Mouse (Mus musculus) CH12.LX (cell line): Measurements from ENCODE around the gene Limk2. TPM values are rescaled to one million over a fixed set of nuclear protein-coding genes. Genes with fewer than 3 reads are reported as not detected.

Experiments used
- DNase-seq: peaks from one replicate; pipeline ENCODE4 v3.0.0-alpha.2; 2013; ENCODE audit errors: extremely low read depth
- H3K27ac ChIP-seq: 2 replicates; pipeline ENCODE4 v1.5.1; 2012; ENCODE audit warnings: low read depth, mild to moderate bottlenecking, control low read depth, moderate library complexity; ENCODE audit not compliant: insufficient read depth
- H3K27me3 ChIP-seq: replicated peaks from 2 replicates; pipeline ENCODE3; 2012; ENCODE audit warnings: inconsistent platforms
- H3K36me3 ChIP-seq, 2 experiments: replicated peaks in 1 of 2; 2 replicates each; pipeline versions ENCODE3 to v1.6.1; 2012; ENCODE audit warnings: inconsistent platforms in 1 of 2, low read length in 1 of 2, mild to moderate bottlenecking in 1 of 2, mixed read lengths in 1 of 2, moderate library complexity in 1 of 2; ENCODE audit not compliant: control insufficient read depth in 1 of 2, insufficient read depth in 1 of 2
- H3K4me1 ChIP-seq, 2 experiments: 2 replicates each; pipeline ENCODE4 v1.6.1; 2012; ENCODE audit warnings: inconsistent platforms in 1 of 2, moderate library complexity in 1 of 2; ENCODE audit not compliant: insufficient read depth in 2 of 2, control insufficient read depth in 1 of 2
- H3K4me2 ChIP-seq: 2 replicates; pipeline ENCODE4 v1.6.1; 2012; ENCODE audit warnings: low read depth, mild to moderate bottlenecking, control low read depth; ENCODE audit not compliant: poor library complexity, insufficient read depth, severe bottlenecking
- H3K4me3 ChIP-seq, 3 experiments: fragments of 150-350 bp in 1 of 3; sonication (generic) in 1 of 3; replicated peaks in 1 of 3; 2 replicates each; pipeline versions ENCODE3 to v1.5.1; 2011 to 2012; ENCODE audit warnings: low read depth in 2 of 3, low read length in 2 of 3, mild to moderate bottlenecking in 2 of 3, moderate library complexity in 2 of 3, control low read depth in 1 of 3, improper control_type of control experiment in 1 of 3, inconsistent platforms in 1 of 3, mixed read lengths in 1 of 3; ENCODE audit not compliant: poor library complexity in 1 of 3
- H3K79me2 ChIP-seq: replicated peaks from 2 replicates; pipeline ENCODE4 v1.6.1; 2012; ENCODE audit warnings: mild to moderate bottlenecking, moderate library complexity; ENCODE audit not compliant: control insufficient read depth, poor library complexity, insufficient read depth, severe bottlenecking; ENCODE audit errors: extremely low read depth
- H3K9ac ChIP-seq: 2 replicates; pipeline ENCODE4 v1.6.1; 2012; ENCODE audit warnings: low read depth, mild to moderate bottlenecking, control low read depth, moderate library complexity; ENCODE audit not compliant: insufficient read depth
- H3K9me3 ChIP-seq: replicated peaks from 2 replicates; pipeline ENCODE3; 2012; ENCODE audit warnings: low read length, inconsistent platforms, mixed read lengths
- CHD2 ChIP-seq: IDR thresholded peaks from 2 replicates; pipeline ENCODE4 v1.6.1; 2011; ENCODE audit warnings: low read length, improper control_type of control experiment
- CTCF ChIP-seq, 2 experiments: IDR thresholded peaks in 1 of 2; conservative IDR thresholded peaks in 1 of 2; 2 replicates each; pipeline ENCODE4 v1.5.1; 2011 to 2012; ENCODE audit warnings: low read depth in 2 of 2, low read length in 2 of 2, improper control_type of control experiment in 1 of 2, inconsistent platforms in 1 of 2, mild to moderate bottlenecking in 1 of 2, moderate library complexity in 1 of 2
- E2F4 ChIP-seq: IDR thresholded peaks from 2 replicates; pipeline ENCODE4 v1.6.1; 2011; ENCODE audit warnings: low read depth, low read length, improper control_type of control experiment; ENCODE audit not compliant: insufficient replicate concordance
- ETS1 ChIP-seq: conservative IDR thresholded peaks from 2 replicates; pipeline ENCODE4 v1.6.1; 2012; ENCODE audit warnings: low read depth, mild to moderate bottlenecking, inconsistent platforms, low read length, improper control_type of control experiment, moderate library complexity
- JUN ChIP-seq: IDR thresholded peaks from 2 replicates; pipeline ENCODE4 v1.6.1; 2011; ENCODE audit warnings: low read depth, mild to moderate bottlenecking, low read length, improper control_type of control experiment, moderate library complexity; ENCODE audit not compliant: insufficient read depth
- MAZ ChIP-seq: IDR thresholded peaks from 2 replicates; pipeline ENCODE4 v1.6.1; 2012; ENCODE audit warnings: low read depth, mild to moderate bottlenecking, inconsistent platforms, low read length, improper control_type of control experiment, moderate library complexity
- NELFE ChIP-seq: IDR thresholded peaks from 2 replicates; pipeline ENCODE4 v1.6.1; 2011; ENCODE audit warnings: low read depth, low read length, improper control_type of control experiment
- NRF1 ChIP-seq: IDR thresholded peaks from 2 replicates; pipeline ENCODE4 v1.6.1; 2014; ENCODE audit warnings: low read depth, mild to moderate bottlenecking, inconsistent platforms, low read length, improper control_type of control experiment, moderate library complexity
- PAX5 ChIP-seq: IDR thresholded peaks from 2 replicates; pipeline ENCODE4 v1.6.1; 2012; ENCODE audit warnings: low read length, inconsistent platforms, mixed read lengths
- POLR2A ChIP-seq: IDR thresholded peaks from 2 replicates; pipeline ENCODE4 v1.6.1; 2011; ENCODE audit warnings: low read depth, mild to moderate bottlenecking, improper control_type of control experiment, low read length
- POLR2AphosphoS2 ChIP-seq: IDR thresholded peaks from 2 replicates; pipeline ENCODE4 v1.6.1; 2011; ENCODE audit warnings: low read depth, low read length, improper control_type of control experiment
- RAD21 ChIP-seq: IDR thresholded peaks from 2 replicates; pipeline ENCODE4 v1.6.1; 2011; ENCODE audit warnings: low read depth, mild to moderate bottlenecking, low read length, improper control_type of control experiment, moderate library complexity
- RCOR1 ChIP-seq: conservative IDR thresholded peaks from 2 replicates; pipeline ENCODE4 v1.6.1; 2012; ENCODE audit warnings: low read depth, mild to moderate bottlenecking, inconsistent platforms, low read length, improper control_type of control experiment
- SMC3 ChIP-seq: IDR thresholded peaks from 2 replicates; pipeline ENCODE4 v1.6.1; 2011; ENCODE audit warnings: low read depth, low read length, improper control_type of control experiment
- TCF12 ChIP-seq: IDR thresholded peaks from 2 replicates; pipeline ENCODE4 v1.6.1; 2014; ENCODE audit warnings: low read depth, mild to moderate bottlenecking, inconsistent platforms, low read length, improper control_type of control experiment
- ZC3H11A ChIP-seq: IDR thresholded peaks from 2 replicates; pipeline ENCODE4 v1.6.1; 2012; ENCODE audit warnings: low read depth, mild to moderate bottlenecking, inconsistent platforms, low read length, improper control_type of control experiment
- ZMIZ1 ChIP-seq: IDR thresholded peaks from 2 replicates; pipeline ENCODE4 v1.6.1; 2012; ENCODE audit warnings: low read depth, mild to moderate bottlenecking, inconsistent platforms, low read length, improper control_type of control experiment
- ZNF384 ChIP-seq: IDR thresholded peaks from 2 replicates; pipeline ENCODE4 v1.6.1; 2012; ENCODE audit warnings: low read depth, low read length, improper control_type of control experiment, inconsistent platforms
- dilution Hi-C: fragments of 300-500 bp; cut with MboI; formaldehyde crosslinking; loops from 2 replicates; pipeline ENCODE4 v1.14.3; 2020; ENCODE audit warnings: low sequenced_read_pairs; ENCODE audit not compliant: extremely low pct_unique_long_range_greater_than_20kb, extremely low pct_ligation_motif_present
- in situ Hi-C: fragments of 300-500 bp; cut with MboI; formaldehyde crosslinking; loops from 3 replicates; pipeline ENCODE4 v1.14.3; 2019; ENCODE audit warnings: low sequenced_read_pairs, low pct_ligation_motif_present, low pct_unique_long_range_greater_than_20kb, mixed read lengths
- polyA plus RNA-seq: library from polyadenylated mRNA; unstranded; fragments of >175 nt; gene quantifications from 2 replicates; pipeline ENCODE4 v1.2.1, GENCODE M21; 2012; ENCODE audit warnings: low read depth; ENCODE audit not compliant: insufficient read length
- total RNA-seq, 2 experiments: library from RNA; depleted of rRNA; stranded (reverse); fragments of 300-350 nt in 1 of 2; fragments of >200 nt in 1 of 2; gene quantifications; 2 replicates each; pipeline ENCODE4 v1.2.3; 2012 to 2014

The Limk2 gene
- total and polyA plus RNA-seq, 3 experiments, result 41.5 to 64.0 (median 46.1) TPM

DNA sequence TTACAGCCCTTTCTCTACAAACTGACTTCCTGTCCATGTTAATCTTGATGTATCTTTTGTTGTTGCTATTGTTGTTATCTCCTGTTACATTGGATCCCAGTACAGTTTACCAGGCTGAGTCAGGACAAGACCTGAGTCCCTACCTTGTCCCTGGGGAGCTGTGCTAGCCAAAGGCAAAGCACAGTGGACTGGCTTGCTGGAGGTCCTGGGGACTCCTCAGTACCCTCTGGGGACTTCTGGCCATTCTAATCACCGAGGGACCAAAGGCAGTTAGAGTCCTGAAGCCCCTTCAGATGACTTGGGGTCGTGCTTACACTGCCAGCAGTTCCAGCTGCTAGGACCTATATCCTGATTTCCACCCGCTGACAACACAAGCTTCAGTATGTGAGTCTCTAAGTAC, 45.5 kb upstream of the Limk2 start:
- H3K36me3 ChIP-seq, result peaks cover 0 to 27% of the 10 kb centered on the region in 2 experiments
- dilution Hi-C loops, result no loop called here
- no peak overlapping the region for H3K9ac ChIP-seq
- H3K4me2 ChIP-seq, result no peak overlapping the region
- in situ Hi-C loops, result no loop called here
- H3K4me3 ChIP-seq, result no peak overlapping the region
- DNase-seq, result no peak
- no peak for TF ChIP-seq NRF1
- TF ChIP-seq MAZ, result no peak
- TF ChIP-seq POLR2AphosphoS2, result no peak
- no peak for TF ChIP-seq JUN
- TF ChIP-seq RCOR1, result no peak
- no peak for TF ChIP-seq ZMIZ1
- TF ChIP-seq TCF12, result no peak
- no peak for TF ChIP-seq POLR2A
- no peak for TF ChIP-seq PAX5
- TF ChIP-seq CHD2, result no peak
- TF ChIP-seq ZC3H11A, result no peak
- TF ChIP-seq ZNF384, result no peak
- no peak for TF ChIP-seq E2F4
- H3K27ac ChIP-seq, result no peak overlapping the region
- H3K4me1 ChIP-seq, result peaks cover 3 to 27% of the 10 kb centered on the region in 2 experiments
- no peaks in the 10 kb centered on the region for H3K9me3 ChIP-seq
- peaks cover 22% of the 10 kb centered on the region for H3K79me2 ChIP-seq
- no peaks in the 10 kb centered on the region for H3K27me3 ChIP-seq

DNA sequence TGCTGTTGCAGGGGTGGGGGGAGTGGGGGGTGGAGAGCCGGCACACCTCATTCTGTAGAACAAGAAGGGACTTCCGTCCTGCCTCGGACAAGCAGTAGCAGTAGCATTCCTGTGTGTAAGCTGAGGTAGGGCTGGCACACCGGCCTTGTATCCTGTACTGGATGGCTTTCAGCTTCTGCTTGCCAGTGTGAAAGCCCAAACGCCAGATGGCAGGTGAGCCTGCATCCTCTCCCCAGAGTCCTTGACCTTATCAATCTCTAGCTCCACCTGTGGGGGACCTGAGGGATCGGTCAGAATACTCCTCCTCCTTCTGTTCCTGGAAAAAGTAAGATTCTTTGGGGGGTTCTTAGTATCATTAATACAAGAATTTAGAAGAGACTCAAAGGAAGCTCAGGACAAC, 44.5 kb upstream of the Limk2 start:
- in situ Hi-C loops, result no loop called here

More for the DNA sequence above, 44.5 kb upstream of the Limk2 start:
- TF ChIP-seq ETS1 (no peak), NELFE (no peak), MAZ (0 out of 2 replicates have a peak, but pooled peaks have one; percentile 20), RAD21 (peak; percentile 56), CTCF (conservative IDR thresholded peaks at IDR 0.05 in 1 of 2, IDR thresholded peaks at IDR 0.05 in 1 of 2; ENCODE audit: low read depth in 2 of 2, low read length in 2 of 2) (peak; percentile 10 to 87; a peak in 2 of 4 replicates), POLR2A (peak; percentile 21; the same call in 1 of the 2 replicates), SMC3 (peak; percentile 64)
- H3K36me3 ChIP-seq, result peaks cover 0 to 33% of the 10 kb centered on the region in 2 experiments
- H3K4me1 ChIP-seq, result peaks cover 3 to 27% of the 10 kb centered on the region in 2 experiments
- DNase-seq, result peak; percentile 63
- dilution Hi-C loops, result no loop called here
- peaks cover 30% of the 10 kb centered on the region for H3K79me2 ChIP-seq
- H3K9me3 ChIP-seq, result no peaks in the 10 kb centered on the region
- no peak overlapping the region; the same call in 1 of the 2 replicates for H3K9ac ChIP-seq
- H3K27ac ChIP-seq, result no peak overlapping the region
- H3K27me3 ChIP-seq, result no peaks in the 10 kb centered on the region
- H3K4me2 ChIP-seq, result peak overlapping the region; percentile 43; the same call in 1 of the 2 replicates
- H3K4me3 ChIP-seq, result peak overlapping the region in 2 of 3 experiments; percentile 27 to 66
